Mouse (Mus musculus) layer of hippocampus, adult 18-20 months (tissue): ENCODE results near the gene Als2cr12. TPM values are rescaled to one million over a fixed set of nuclear protein-coding genes. Genes with fewer than 3 reads are reported as not detected.
"Not testable (repeated sequence)": the region's sequence is repeated elsewhere in the genome, so short reads cannot be mapped to it uniquely, and the experiment has no call there.

Experiments
- DNase-seq, 2 experiments: peaks; one replicate each; pipeline ENCODE4 v3.0.0; 2022; ENCODE audit warnings: low spot score in 2 of 2
- long read RNA-seq: library from polyadenylated mRNA; stranded (forward); transcript quantifications from one replicate; pipeline ENCODE4 v2.0.0, GENCODE M21; 2021
- total RNA-seq, 2 experiments: library from RNA; stranded (reverse); gene quantifications; 2 replicates each; pipeline ENCODE4 v1.2.3; 2021

The Als2cr12 gene
- total RNA-seq: not detected
- long read RNA-seq: 0 reads

DNA sequence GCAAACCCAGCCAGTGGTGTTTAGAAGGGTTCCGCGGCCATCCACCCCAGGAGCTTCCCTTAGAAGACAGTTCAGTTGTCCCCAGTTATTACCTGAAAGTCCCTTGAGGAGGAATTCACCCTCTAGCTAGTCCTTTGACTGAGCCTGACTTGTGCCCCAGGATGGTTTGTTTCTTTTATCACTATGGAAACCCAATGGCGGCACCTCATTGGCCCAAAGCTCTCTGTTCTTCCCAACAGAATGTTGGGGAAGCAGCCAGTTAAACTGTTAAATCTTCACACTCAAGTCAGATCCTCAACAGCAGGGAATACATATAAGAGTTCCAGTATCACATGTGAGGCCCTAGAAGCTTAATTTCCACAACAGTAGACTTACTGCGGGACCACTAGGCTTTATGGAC lies at the start of gene Als2cr12:
TSS of gene Als2cr12 (minus strand) at position 180 of the 400 bp plus-strand sequence.
- DNase-seq: not testable (repeated sequence)

DNA sequence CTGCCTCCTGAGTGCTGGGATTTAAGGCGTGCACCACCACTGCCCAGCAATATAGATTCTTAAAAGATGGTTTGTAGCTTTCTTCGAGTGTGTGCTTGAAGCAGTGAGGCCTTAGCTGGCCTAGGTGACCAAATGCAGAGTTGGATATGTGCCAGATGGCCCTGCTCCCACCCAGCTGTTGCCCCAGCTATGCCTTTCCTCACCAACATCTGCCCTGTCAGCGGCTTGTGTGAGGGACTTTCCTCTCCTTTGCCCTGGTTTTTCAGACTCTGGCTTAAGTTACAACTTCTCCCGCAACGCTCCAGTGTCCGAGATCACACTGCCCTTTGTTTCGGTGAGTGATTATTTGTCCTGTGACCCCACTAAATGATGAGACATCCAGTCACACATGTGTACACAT lies 48.9 kb upstream of the Als2cr12 start:
- no peak for DNase-seq

DNA sequence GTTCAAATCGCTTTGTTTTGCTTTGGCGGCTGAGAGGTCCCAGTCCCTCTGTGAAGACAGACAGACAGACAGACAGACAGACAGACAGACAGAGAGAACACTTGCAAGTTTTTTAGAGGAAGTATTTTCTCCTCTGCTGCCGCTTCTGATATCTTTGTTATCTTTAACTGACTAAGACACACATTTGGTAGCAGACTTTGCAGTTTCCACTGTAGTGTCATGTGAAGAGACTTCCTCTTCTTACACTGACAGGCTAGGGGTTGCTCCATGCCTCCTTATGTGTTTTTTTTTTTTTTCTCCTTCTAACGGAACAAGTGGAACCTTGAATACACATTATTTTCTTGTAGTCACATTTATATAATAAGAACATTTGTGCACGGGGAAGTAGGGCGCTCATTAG lies 47.5 kb upstream of the Als2cr12 start:
- no peak for DNase-seq

DNA sequence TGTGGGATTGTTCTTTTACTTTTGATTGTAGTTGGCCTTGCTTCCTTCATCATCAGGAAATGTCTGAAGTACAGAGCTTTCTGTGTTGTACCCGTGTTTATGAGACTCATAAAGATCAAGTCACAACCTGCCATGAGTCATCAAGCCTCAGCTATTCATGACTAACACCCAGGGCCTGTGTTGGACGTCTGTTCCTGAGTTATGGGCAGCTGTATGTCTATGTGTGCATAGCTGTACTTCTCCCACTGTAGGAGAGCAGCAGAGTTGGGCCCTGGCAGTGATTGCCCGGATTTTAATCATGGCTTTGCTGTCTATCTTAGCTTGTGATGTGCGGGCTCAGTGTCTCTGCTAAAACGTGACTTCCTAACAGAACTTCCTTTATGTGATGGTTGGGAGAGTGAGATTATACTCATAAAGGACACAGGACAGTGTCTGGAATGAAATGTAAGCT lies 46.8 kb upstream of the Als2cr12 start:
- DNase-seq: peak in 1 of 2 experiments; percentile 37

DNA sequence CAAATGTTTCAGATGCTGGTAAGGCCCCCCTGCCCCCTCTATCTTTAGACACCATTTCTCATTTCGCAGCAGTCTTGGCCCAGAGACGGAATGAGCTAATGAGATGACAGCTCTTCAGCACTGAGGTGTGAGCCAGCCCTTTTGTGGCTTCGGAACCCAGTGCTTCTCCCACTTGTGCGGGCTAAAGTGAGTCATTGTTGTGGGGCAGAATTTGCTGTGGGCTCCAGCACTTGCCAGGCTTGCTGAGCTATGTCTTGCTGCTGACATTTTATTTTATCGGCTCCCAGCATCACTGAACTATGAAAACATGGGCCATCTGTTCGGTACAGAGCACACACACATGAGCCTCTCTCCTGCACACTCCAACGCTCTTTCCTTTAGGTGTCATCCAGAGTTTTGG lies 43.7 kb upstream of the Als2cr12 start:
- peak; percentile 83 to 91 for DNase-seq

DNA sequence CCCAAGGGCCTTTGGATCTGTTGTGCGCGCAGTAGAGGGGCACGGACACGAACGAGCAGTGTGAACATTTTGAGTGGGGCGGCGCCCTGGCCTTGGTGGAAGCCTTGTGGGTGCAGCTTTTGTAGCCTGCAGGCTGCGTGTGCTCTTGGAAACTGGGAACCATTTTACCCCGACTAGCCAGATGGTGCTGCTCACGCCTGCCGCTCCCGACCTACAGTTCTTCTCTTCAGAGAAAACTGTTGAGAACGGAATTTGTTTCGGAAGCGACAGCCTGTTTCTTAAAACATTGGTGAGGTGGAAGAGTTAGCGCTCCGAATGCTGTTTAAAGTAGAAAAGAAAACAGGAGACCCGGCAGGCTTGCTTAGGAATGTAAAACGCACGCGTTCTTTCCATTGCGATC lies 41.2 kb upstream of the Als2cr12 start:
- peak; percentile 63 to 82 for DNase-seq

DNA sequence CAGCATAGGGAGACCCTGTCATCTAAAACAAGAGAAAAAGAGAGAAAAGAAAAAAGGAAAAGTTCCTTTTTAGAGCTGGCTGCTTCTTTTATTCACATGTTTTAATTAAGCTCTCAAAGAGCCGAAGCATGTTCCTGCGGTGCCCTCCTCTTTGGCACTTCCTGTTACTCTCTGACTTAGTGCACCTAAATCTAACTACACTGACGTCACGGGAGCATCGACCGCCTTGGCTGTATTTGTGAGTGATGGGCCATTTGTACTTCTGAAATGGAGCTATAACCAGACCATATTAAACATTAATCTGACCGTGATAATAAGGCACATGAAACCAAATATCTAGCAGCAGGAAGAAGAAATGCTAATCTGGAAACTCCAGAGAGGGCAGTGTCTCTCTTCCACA lies 40.2 kb upstream of the Als2cr12 start:
- DNase-seq: no peak

DNA sequence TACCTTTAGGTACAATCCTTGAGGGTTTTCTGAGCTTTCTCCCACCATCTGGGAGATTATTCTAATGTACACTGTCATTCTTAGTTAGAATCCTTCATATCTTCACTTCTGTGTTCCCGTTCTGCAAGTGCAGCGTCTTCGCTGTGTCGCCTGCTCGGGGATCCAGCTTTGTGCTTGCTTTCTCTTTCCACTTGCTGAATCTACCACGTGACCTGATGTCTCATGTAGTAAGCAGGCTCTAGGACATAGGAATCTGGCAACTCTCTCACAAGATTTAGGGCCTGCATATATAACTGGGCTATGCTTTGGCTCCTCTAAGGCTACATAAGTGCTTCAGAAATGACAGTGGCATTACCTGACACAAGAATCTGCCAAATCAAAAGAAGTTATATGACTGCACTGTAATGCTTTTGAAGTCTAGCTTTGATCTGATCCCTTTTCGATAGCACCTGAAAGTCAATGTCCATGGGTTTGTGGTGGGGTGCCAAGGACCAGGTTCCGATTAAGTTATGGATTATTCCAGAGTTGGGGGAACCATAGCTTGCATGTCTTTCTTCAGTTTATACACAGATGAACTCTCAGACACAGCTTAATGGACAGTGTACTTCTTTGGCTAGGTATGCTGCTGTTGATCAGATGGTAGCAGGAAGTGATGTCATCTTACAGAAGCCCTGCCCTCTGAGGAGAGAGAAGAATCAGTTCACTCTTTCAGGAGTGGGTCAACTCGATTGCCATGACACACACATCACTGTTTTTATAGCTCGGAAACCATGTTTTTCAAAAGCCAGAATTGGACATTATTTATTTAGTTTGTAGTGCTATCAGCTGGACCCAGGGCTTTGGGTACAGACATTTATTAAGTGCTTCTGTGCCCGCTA lies 38.5 kb upstream of the Als2cr12 start:
- DNase-seq: no peak

DNA sequence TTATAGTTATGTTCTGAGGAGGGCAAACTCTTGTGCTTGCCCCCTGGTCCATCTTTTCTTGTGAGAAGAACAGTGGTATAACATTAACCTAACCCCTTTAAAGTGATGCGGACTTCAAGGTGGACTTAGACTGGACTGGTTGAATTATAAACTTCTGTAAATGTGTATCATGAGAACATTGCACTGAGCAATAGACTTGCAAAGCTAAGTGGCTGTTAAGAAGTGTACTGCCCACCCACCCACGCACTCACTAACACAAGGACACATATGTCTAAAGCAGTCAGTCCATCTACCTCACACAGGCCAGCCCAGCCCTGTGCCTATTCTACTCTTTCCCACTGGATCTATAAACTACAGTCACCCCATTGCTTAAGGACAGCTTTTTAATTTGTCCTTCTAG lies 37.8 kb upstream of the Als2cr12 start:
- no peak for DNase-seq

DNA sequence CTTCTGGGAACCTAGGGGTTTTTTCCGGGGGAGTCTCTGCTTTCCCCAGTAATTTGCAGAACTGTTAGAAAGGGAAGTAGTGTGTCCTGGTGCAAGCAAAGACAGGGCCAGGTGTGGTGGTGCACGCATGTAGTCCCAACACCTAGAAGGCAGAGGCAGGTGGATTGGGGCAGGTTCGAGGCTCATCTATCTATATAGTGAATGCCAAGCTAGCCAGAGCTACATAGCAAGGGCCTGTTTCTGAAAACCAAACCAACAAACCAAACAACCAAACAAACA lies 32.7 kb upstream of the Als2cr12 start:
- no peak for DNase-seq

DNA sequence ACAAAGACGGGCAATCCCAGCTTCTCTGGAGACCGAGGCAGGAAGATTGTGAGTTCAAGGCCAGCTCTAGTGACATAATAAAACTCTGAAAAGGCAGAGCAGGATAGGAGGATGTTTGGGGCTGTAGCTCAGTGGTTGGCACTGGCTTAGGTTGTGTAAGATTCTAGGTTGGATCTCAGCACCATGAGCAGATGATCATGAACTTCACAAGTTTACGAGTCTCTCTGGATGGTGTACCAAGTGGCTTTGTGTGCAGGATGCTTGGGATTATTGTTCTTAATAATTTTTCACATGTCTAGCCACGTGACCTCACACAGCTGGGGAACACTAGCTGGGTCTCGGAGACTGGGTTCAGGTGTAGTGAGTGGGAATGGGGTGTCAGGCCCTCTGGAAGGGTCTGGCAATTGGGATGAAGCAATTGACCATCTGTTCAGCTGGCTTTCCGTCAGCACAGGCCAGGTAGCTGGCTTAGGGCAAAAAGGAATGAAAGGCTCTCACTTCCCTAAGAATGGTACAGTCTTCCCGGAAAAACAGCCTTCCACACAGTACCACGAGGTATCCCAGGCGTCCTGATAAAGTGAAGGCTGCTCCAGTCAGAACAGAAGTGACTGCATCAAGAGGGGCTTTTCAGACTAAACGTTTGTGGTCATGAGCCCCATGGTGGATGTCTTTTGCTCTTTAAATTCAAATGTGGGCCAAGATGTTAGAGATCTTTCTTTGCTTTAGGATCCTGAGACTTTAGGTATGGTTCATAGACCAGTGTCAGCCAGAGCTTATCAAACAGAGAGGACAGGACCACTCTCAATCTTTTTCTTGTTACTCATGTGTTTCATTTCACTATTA lies 32.2 kb upstream of the Als2cr12 start:
- DNase-seq: no peak

DNA sequence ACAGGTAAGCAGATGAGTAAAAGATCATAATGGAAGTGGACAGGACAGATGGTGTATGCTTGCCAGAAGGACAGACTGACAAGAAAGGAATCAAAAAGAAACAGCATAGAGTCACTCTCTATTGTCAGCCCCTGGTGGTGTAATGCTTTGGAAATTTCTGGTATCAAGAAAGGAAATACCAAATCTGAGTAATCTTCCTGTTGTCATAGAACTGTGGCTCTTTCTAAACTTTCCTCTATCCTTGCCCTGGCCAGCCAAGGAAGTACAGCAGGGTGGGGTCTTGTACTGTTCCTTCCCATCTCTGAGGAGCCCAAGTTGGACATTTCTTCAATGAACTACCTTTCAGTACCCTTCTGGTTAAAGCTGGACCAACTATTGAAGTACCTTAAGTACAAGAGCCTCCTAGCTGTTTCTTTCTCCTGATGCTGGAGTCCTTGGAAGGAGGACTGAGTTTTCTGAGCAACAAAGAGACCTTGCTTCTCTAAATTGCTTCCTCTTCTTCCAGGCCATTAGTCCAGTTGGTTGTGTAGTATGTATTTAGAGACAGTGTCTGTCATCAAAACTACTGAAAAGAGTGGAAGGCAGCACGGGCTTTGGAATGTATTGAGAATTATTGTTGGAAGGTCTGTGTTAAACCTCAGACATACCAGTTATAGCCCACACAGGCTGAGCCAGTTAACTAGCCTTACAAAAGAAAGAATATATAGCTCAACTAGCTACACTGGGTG lies 31.4 kb upstream of the Als2cr12 start:
- DNase-seq: no peak

DNA sequence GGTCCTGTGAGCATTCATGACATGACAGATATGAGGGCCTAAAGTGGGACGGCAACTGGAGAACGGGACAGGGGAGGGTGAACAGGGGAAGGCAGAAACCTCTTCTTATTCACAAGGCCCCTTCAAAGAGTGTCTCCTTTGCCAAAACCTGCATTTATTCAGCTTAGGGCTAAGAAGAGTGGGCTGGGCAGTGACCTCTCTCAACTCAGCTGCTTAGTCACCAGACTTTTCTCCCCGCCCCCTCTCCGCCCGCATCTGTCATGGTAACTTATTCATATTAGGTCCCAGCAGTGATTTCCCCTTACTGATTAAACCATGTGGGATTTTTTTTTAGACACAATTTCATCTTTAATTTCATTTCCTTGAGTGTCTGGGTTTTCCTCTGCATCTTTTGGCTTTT lies 30.0 kb upstream of the Als2cr12 start:
- no peak for DNase-seq

DNA sequence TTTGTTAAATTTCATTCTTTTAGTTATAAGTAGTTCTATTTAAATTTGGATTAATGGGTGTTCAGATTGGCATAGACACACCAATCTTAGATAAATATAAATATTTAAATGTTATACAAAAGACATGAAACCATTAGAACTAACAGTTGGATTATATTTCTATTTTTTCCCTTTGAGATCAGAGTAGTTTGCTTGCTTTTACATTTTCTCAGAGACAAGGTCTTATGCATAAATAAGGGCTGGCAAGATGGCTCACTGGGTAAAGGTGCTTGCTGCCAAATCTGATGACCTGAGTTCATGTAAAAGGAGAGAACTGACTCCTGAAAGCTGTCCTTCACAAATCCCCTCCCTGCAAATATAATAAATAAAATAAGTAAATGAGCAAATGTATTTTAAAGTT lies 29.3 kb upstream of the Als2cr12 start:
- DNase-seq: no peak

DNA sequence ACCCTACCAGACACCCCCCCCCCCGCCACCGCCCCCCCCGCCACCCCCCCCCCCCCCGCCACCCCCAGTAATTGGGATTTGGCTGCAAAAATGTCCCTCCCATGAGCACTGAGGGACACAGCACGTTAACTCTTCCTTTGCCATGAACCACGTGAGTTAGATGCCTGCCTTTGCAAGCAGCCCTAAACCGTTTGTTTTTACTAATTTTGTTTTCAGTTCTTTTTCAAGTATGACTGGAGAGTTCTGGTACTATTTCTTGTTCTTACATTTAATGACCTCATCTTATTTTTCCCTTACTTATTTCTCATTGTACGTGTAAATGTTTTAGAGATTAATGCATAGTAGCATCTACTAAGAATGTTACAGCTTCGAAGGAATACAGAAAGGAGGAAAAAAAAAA lies 28.7 kb upstream of the Als2cr12 start:
- no peak for DNase-seq

DNA sequence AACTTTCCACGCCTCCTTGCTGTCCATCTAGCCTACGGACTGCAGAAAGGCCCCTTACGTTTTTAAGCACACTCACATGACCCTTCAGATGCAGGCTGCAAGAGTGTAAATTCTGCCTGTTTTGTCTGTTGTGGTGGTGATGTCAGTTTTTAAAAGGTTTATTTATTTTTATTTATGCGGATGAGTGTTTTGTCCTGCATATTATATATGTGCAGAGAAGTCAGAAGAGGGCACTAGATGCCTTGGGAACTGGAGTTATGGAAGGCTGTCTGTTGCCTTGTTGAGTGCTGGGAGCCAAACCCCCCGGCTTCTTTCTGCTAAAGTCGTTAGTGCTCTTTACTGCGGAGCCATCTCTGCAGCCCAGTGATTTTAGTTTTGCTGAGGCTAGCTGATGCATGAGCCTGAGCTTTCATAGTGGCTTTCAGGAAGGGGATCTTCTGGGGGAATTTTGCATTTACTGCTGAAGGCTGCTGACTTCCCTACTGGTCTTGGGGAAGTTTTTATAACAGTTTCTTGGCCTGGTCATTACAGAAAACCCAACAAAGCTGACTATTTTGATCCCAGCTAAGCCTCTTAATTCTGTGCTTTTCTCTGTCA lies 28.1 kb upstream of the Als2cr12 start:
- no peak for DNase-seq

DNA sequence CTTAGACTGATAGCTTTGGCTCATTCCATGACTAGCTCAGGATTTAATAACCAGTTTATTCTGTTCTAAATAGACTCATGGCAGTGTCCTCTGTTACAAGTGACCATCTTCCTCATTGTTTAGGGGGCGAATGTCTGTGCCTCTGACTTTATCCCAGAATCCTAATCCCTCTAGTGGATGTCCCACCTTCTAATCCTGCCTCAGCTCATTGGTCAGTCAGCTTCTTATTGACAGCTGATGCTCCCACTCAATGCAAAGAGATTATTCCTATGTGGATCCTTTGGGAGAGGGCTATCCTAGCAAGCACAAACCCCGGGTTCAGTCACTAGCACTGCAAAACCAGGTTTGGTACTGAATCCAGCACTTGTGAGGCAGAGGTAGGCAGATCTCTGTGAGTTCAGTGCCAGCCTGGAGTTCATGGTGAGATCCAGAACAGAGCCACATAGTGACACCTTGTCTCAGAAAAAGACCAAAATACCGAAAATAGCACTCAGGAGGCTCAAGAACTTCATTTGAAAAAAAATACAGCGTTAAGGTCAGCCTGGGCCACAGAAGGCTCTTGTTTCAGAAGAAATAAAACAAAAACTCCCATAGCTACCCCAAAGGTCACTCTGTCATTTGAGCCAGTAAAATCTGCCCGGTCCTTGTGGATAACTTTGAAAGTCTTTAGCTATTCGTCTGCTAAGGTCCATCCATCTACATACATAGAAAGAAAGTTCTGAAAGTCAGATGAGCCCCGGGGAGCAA lies 27.4 kb upstream of the Als2cr12 start:
- no peak for DNase-seq

DNA sequence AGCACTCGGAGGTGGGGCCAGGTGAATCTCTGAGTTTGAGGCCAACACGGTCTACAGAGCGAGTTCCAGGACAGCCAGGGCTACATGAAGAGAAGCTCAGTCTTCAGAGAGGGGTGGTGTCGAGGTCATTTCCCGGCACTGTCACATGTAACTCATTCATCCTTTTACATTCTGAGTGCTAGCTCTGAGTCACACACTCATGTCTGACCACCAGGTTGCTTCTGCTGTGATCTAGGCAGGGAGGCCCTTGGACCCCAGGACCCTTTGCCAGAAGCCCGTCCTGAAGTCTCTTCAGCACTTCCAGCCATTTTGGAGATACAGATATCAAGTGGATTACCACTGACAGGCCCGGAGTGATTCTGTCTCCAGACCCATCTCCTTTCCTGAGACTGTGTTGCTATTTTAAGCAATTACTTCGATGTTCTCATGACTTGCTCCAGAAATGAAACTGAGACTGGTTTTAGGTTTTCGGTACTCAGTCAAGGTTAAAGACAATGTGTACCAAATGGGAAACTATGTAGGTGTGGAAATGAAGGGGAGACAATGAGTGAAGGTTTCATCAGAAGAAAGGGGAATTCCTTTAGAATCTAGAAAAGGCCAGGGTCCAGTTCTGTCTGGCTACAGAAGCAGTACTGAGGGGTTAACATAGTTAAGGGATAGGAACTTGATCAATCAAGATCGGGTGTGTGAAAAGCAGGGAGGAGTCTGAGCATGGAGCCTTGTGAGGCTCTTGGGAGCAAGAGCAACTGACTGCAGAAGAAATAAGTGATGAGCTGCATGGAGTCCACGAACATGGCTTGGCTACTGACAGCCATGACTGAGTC lies 26.5 kb upstream of the Als2cr12 start:
- no peak for DNase-seq

DNA sequence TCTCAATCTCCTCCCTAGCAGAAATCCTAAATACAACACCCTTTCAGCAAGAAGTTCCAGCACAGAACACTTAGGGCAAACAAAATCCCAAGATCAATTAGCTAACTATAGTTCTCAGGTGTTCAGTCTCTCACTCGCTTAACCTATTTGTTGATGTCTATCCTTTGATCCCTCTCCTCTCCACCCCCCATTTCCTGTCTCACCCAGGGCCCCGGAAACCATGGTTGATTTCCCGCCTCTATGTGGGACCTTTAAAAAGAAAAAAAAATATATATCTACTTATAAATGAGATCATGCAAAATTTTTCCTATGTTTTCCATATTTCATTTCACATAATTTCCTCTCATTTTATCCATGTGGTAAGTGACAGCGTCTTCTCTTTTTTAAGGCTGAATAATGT lies 25.2 kb upstream of the Als2cr12 start:
- DNase-seq: no peak

DNA sequence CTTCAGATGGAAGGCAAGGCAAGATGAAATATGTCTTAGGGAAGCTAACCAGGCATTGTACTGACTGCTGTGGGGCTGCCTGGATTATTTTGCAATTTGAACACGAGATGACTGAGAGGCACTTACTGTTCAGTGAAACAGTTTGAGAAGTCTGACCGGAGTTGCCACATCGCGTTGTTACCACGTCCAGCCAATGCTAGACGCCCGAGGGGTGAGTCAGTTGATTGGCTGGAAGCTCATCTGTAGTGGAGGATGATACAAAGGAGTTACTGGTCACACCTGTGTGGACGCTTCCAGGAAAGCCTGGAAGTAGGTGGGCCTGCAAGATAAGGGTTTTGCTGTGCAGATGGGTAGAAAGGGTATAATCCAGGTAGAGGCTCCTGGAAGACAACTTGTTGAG lies 24.3 kb upstream of the Als2cr12 start:
- DNase-seq: no peak
